In genomic region chr11:62642023-62642844, GRCm38 (mm10) we compare ENCODE assay signal across 11 mouse cellular contexts. TPM values are rescaled to one million over a fixed set of nuclear protein-coding genes. Genes with fewer than 3 reads are reported as not detected.
DNase-seq lines count a peak whose midpoint lies in the region; ATAC-seq and TF ChIP-seq lines count a peak whose summit lies in the region.
"Had no signal": no experiment of that assay in that cellular context is flagged by ENCODE, and none has a peak within 500 bp of the region (broad histone marks: within the 10 kb centered on the region; RNA-seq: fewer than 3 reads in every experiment).

No protein-coding gene starts in this region.

- no peaks in the 10 kb centered on the region for H3K9me3 ChIP-seq in forebrain, embryonic 12.5 days
- no peaks in the 10 kb centered on the region for H3K9me3 ChIP-seq in forebrain, embryonic 16.5 days (ENCODE audit: control insufficient read depth, low read length)
- H3K9me3 ChIP-seq in kidney, embryonic 16.5 days (ENCODE audit: low read length): no peaks in the 10 kb centered on the region
- no peaks in the 10 kb centered on the region for H3K9me3 ChIP-seq in embryonic facial prominence, embryonic 14.5 days (ENCODE audit: control insufficient read depth, low read length)
- no peaks in the 10 kb centered on the region for H3K9me3 ChIP-seq in lung, postnatal 0 days (ENCODE audit: low read length)

- H3K4me2 ChIP-seq in forebrain, embryonic 12.5 days: no peak overlapping the region
- H3K4me2 ChIP-seq in forebrain, embryonic 16.5 days (ENCODE audit: low read length): no peak overlapping the region
- no peak overlapping the region for H3K4me2 ChIP-seq in kidney, embryonic 16.5 days (replicated peaks; ENCODE audit: low read depth, low read length)
- H3K4me2 ChIP-seq in embryonic facial prominence, embryonic 14.5 days (ENCODE audit: low read depth, low read length): no peak overlapping the region
- H3K4me2 ChIP-seq in lung, postnatal 0 days (replicated peaks; ENCODE audit: low read depth, low read length): no peak overlapping the region

- TF ChIP-seq EP300 in lung, postnatal 0 days (IDR thresholded peaks at IDR 0.05): peak; percentile 33; the same call in 1 of the 2 replicates

- no peaks in the 10 kb centered on the region for H3K36me3 ChIP-seq in forebrain, embryonic 12.5 days (replicated peaks)
- H3K36me3 ChIP-seq in forebrain, embryonic 16.5 days (ENCODE audit: control insufficient read depth, insufficient read depth): no peaks in the 10 kb centered on the region
- H3K36me3 ChIP-seq in kidney, embryonic 16.5 days (ENCODE audit: insufficient read depth, low read length): no peaks in the 10 kb centered on the region
- H3K36me3 ChIP-seq in embryonic facial prominence, embryonic 14.5 days (ENCODE audit: control insufficient read depth, insufficient read depth, low read length): no peaks in the 10 kb centered on the region
- no peaks in the 10 kb centered on the region for H3K36me3 ChIP-seq in lung, postnatal 0 days (ENCODE audit: insufficient read depth, low read length)

- H3K9ac ChIP-seq in forebrain, embryonic 12.5 days: no peak overlapping the region
- H3K9ac ChIP-seq in forebrain, embryonic 16.5 days (replicated peaks; ENCODE audit: low read depth, low read length): no peak overlapping the region
- H3K9ac ChIP-seq in kidney, embryonic 16.5 days (replicated peaks; ENCODE audit: low read length): no peak overlapping the region
- no peak overlapping the region; the same call in 1 of the 2 replicates for H3K9ac ChIP-seq in embryonic facial prominence, embryonic 14.5 days (ENCODE audit: low read depth, low read length)
- H3K9ac ChIP-seq in lung, postnatal 0 days (replicated peaks; ENCODE audit: low read depth): no peak overlapping the region

- TF ChIP-seq CTCF in lung, postnatal 0 days (IDR thresholded peaks at IDR 0.05): no peak

- ATAC-seq in forebrain, embryonic 12.5 days (ENCODE audit: low FRiP score): no peak
- ATAC-seq in forebrain, embryonic 16.5 days: no peak
- ATAC-seq in kidney, embryonic 16.5 days (ENCODE audit: low FRiP score, low TSS enrichment): no peak
- no peak for ATAC-seq in embryonic facial prominence, embryonic 14.5 days (ENCODE audit: low read depth)
- ATAC-seq in lung, postnatal 0 days: peak; percentile 80

- peak overlapping the region; percentile 36; the same call in 1 of the 2 replicates for H3K27ac ChIP-seq in forebrain, embryonic 12.5 days
- no peak overlapping the region for H3K27ac ChIP-seq in forebrain, embryonic 16.5 days (ENCODE audit: low read length)
- peak overlapping the region; percentile 15; the same call in 1 of the 2 replicates for H3K27ac ChIP-seq in kidney, embryonic 16.5 days (ENCODE audit: low read length)
- peak overlapping the region; percentile 54; the same call in 1 of the 2 replicates for H3K27ac ChIP-seq in embryonic facial prominence, embryonic 14.5 days (replicated peaks; ENCODE audit: low read depth, low read length)
- H3K27ac ChIP-seq in lung, postnatal 0 days (ENCODE audit: low read length): peak overlapping the region; percentile 84

- no peak overlapping the region for H3K4me3 ChIP-seq in forebrain, embryonic 12.5 days (replicated peaks)
- H3K4me3 ChIP-seq in forebrain, embryonic 16.5 days (replicated peaks; ENCODE audit: low read length): no peak overlapping the region
- no peak overlapping the region for H3K4me3 ChIP-seq in kidney, embryonic 16.5 days (ENCODE audit: low read length)
- H3K4me3 ChIP-seq in embryonic facial prominence, embryonic 14.5 days (ENCODE audit: low read depth, low read length): no peak overlapping the region
- H3K4me3 ChIP-seq in lung, postnatal 0 days (ENCODE audit: low read depth, low read length): no peak overlapping the region

- DNase-seq in kidney, adult 11 months: no peak
- DNase-seq in embryonic facial prominence, embryonic 14.5 days (ENCODE audit: low spot score): no peak
- peak; percentile 90 for DNase-seq in lung, postnatal 0 days (ENCODE audit: low spot score)
- no peak for DNase-seq in right cerebral cortex, postnatal 4 days
- DNase-seq in left cerebral cortex, postnatal 10 days (ENCODE audit: extremely low spot score in 1 of 2, low spot score in 2 of 2): no peak
- DNase-seq: cerebellum, adult 2 months; kidney, postnatal 36 days; left cerebral cortex, postnatal 4 days had no signal

- H3K4me1 ChIP-seq in forebrain, embryonic 12.5 days: peaks cover 44% of the 10 kb centered on the region
- H3K4me1 ChIP-seq in forebrain, embryonic 16.5 days (replicated peaks; ENCODE audit: control insufficient read depth, insufficient read depth, low read length): peaks cover 37% of the 10 kb centered on the region
- H3K4me1 ChIP-seq in kidney, embryonic 16.5 days (ENCODE audit: insufficient read depth, low read length): peaks cover 49% of the 10 kb centered on the region
- H3K4me1 ChIP-seq in embryonic facial prominence, embryonic 14.5 days (ENCODE audit: control insufficient read depth, insufficient read depth, low read length): peaks cover 43% of the 10 kb centered on the region
- H3K4me1 ChIP-seq in lung, postnatal 0 days (ENCODE audit: insufficient read depth, low read depth, low read length): peaks cover 36% of the 10 kb centered on the region

- intact Hi-C loops in left cerebral cortex, postnatal 10 days (cut with DNase I): no loop called here

- 64% methylated on average over 11 of the region's 11 CpGs for WGBS in forebrain, embryonic 12.5 days
- WGBS in forebrain, embryonic 16.5 days: 41% methylated on average over 11 of the region's 11 CpGs
- 45% methylated on average over 11 of the region's 11 CpGs for WGBS in kidney, embryonic 16.5 days
- 56% methylated on average over 11 of the region's 11 CpGs for WGBS in embryonic facial prominence, embryonic 14.5 days
- WGBS in lung, postnatal 0 days: 38% methylated on average over 11 of the region's 11 CpGs

- no peaks in the 10 kb centered on the region for H3K27me3 ChIP-seq in forebrain, embryonic 12.5 days
- no peaks in the 10 kb centered on the region for H3K27me3 ChIP-seq in forebrain, embryonic 16.5 days (replicated peaks; ENCODE audit: control insufficient read depth, insufficient read depth, low read length)
- no peaks in the 10 kb centered on the region for H3K27me3 ChIP-seq in kidney, embryonic 16.5 days (ENCODE audit: insufficient read depth, low read length)
- no peaks in the 10 kb centered on the region for H3K27me3 ChIP-seq in embryonic facial prominence, embryonic 14.5 days (replicated peaks; ENCODE audit: control insufficient read depth, insufficient read depth, low read length)
- no peaks in the 10 kb centered on the region for H3K27me3 ChIP-seq in lung, postnatal 0 days (replicated peaks; ENCODE audit: insufficient read depth, low read length)

RNA-seq across cellular contexts. Expression of gene Lrrc75a, which starts 6.1 kb away (rescaled TPM):
- polyA plus RNA-seq in forebrain, embryonic 12.5 days (2016; fragmentation: Nextera tagmentation; extraction: Ambion mirVana): 12.6 and 15.1 TPM in 2 replicates
- polyA plus RNA-seq in forebrain, embryonic 16.5 days (2015; fragmentation: Nextera tagmentation; extraction: Ambion mirVana): 9.7 and 10.6 TPM in 2 replicates
- 13.8 and 15.6 TPM in 2 replicates for polyA plus RNA-seq in kidney, embryonic 16.5 days (2015; fragmentation: Nextera tagmentation; extraction: Ambion mirVana)
- polyA plus RNA-seq in embryonic facial prominence, embryonic 14.5 days (2014; fragmentation: Nextera tagmentation; extraction: Ambion mirVana): 16.6 and 17.2 TPM in 2 replicates
- polyA plus RNA-seq in lung, postnatal 0 days (2015; fragmentation: Nextera tagmentation; extraction: Ambion mirVana): 15.0 and 18.2 TPM in 2 replicates
- 10 to 100 TPM; 13.0 to 14.2 TPM for total RNA-seq in left cerebral cortex, postnatal 10 days (2021)

RNA-seq across cellular contexts. Expression of gene Mmgt2, which starts 6.2 kb away (rescaled TPM):
- 36.8 and 38.1 TPM in 2 replicates for polyA plus RNA-seq in forebrain, embryonic 12.5 days (2016; fragmentation: Nextera tagmentation; extraction: Ambion mirVana)
- polyA plus RNA-seq in forebrain, embryonic 16.5 days (2015; fragmentation: Nextera tagmentation; extraction: Ambion mirVana): 28.5 and 29.2 TPM in 2 replicates
- 66.2 and 68.1 TPM in 2 replicates for polyA plus RNA-seq in kidney, embryonic 16.5 days (2015; fragmentation: Nextera tagmentation; extraction: Ambion mirVana)
- 48.4 and 54.3 TPM in 2 replicates for polyA plus RNA-seq in embryonic facial prominence, embryonic 14.5 days (2014; fragmentation: Nextera tagmentation; extraction: Ambion mirVana)
- 22.3 and 27.9 TPM in 2 replicates for polyA plus RNA-seq in lung, postnatal 0 days (2015; fragmentation: Nextera tagmentation; extraction: Ambion mirVana)
- 10 to 100 TPM; 23.5 to 25.8 TPM for total RNA-seq in left cerebral cortex, postnatal 10 days (2021)
